Mouse (Mus musculus) cerebellum, adult 18-20 months (tissue): ENCODE data around the gene Cfap45.
A peak's percentile ranks its signal among the peaks of the same experiment; 100 is the strongest.

Source experiments
- DNase-seq, 2 experiments: peaks; one replicate each; pipeline ENCODE4 v3.0.0; 2021

Cfap45 gene

DNA sequence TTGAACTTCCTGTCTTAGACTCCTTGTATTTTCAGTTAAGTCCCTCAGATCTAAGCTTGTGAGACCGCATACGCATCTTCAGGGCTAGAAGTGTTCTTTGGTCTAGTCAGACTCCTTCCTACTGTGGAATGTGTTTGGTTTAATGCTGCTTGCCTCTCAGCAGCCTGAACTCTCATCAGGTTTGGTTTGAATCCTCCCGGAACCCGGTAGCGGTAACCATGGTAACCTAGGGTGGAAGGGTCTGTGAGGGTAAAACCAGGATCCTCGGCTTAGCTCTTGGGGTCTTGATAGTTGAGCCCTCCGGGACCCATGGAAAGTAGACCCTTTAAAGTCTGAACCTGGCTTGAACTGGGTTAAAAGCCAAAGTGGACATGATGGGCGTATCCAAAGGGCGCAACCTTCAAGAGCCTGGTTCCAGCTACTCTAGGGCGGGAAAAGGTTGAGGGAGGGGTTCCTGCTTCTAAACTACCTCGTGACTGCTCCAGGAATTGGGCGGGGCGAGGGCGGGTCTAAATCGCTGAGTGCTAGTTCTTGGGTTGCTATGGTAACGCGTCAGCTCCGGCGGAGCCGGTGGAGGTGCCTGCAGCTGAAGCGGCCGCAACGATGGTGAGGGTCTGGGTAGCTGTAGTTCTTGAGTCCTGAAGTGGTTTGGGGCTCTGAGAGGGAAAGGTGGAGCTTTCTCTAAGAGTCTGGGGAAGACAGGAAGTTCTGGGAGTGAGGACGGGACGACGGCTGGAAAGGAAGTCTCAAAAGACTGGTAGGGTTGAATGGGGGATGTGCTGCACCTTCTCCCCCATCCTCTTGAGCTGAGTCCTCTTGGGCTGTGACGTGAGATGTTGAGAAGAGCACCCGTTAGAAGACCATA, at the start of gene Cfap45:
TSS of gene Cfap45 (plus strand) at position 226 of the 865 bp plus-strand sequence.
- DNase-seq, result no peak

DNA sequence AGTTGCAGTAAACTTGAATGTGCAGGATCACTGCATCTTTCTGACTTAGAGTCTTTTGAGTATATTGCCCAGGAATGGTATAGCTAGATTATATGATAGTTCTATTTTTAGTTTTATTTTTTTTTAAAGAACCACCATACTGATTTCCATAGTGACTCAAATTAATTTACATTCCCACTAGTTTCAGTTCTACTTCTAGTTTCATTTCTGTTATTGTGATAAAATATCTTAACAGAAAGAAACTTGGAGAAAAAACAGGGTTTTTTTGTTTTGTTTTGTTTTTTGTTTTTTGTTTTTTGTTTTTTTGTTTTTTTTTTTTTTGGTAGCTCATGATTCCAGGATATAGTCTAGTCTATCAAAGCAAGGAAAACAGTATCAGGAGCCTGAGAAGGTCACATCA, 47.7 kb upstream of the Cfap45 start:
- no peak for DNase-seq

DNA sequence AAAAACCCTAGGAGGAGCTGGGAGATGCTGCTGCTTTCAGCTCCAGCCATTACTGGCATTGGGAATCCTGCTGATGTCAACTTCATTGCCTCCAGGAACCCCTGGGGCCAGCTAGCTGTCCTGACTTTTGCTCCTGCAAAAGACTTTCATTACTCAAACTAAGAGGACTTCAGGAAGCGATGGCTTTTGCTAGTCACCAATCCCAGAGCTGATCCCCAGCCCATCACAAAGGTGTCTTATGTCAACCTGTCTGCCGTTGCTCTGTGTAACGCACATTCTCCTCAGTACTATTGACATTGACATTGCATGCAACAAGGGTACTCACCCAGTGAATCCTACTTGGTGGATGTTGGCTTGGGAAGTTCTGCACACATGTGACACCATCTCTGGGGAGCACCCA, 46.4 kb upstream of the Cfap45 start:
- no peak for DNase-seq

DNA sequence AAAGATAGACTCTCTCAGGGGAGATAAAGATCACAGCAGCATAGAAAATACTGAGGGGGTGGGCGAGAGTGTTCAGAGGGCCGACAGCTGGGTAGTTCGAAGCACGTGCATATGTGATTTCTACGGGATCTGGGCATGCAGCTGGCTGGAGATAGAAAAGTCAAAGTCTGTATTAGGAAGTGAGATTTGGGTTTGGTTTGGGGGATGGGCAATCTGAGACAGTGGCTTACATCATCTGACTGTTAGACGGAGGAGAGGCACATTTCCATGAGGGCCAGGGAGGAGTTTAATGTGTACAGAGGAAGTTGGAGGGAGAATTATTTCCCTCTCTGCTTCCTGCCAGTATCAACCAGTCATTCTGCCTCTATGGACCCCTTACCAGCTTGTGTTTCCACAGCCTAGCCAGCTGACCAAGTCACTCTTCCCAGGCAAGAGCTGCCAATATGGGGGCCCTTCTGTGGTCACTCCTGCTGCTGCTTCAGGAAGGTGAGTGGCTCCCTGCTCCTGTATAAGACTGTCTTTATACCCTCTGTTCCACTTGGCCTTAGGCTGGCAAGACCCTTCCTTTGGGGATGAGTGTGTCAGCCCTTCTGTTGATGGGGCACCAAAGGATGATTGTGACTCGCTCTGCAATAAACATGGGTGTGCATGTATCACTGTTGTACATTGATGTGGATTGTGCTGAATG, 45.4 kb upstream of the Cfap45 start, which contains the start of gene Slamf9:
TSS of gene Slamf9 (plus strand) at position 305 of the 688 bp plus-strand sequence.
- DNase-seq, result no peak

DNA sequence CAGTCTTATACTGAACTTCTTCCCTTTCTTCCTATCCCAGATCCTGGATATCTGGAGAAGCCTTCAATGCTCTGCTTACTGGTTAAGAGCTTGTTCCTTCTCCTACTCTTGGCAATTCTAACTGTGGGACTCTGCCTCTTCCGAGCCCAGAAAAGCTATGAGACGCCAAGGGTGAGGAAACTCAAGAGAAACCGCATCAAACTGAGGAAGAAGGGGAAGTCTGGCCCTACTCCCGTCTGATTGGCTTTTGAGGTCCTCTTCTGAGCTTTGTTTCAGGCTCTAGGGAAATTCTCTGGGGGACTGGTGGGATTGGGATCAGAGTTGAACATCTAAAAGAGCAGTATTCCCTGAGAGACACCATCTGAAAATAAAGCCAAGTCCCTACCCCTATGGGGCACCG, 42.6 kb upstream of the Cfap45 start:
- DNase-seq, result no peak

DNA sequence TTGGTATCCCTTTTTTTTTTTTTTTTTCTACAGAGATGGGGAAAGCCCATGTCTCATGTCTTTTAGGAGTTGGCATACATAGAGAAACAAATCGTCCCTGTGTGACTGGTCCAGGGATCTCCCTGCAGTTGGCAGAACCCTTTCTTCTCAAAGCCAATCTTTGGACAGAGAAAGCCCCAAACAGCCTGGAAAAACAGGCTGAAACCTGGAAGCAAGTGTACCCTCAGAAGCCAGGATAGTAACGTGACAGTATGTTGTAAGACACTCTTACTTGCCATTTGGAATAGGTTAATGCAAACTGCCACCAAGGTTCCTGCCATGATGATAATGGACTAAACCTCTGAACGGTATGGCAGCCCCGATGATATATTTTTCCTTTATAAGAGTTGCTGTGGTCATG, 40.2 kb upstream of the Cfap45 start:
- DNase-seq, result no peak

DNA sequence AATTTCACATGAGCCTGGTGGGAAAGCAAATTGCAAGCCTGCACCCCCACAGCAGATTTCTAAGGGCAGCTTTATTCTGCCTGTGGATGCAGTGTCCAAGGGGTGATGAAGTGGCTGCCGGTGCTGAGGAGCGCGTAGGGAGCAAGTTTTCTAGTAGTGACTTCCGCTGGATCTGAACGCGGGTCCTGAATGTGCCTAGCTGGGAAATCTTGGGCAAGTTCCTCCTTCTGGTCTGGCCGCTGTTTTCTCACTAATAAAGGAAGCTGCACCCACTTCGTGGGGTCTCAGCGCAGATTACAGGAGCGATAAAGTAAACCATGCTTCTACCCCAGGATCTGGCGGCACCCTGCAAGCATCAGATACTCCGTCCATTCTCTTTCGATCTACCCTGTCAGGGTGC, 39.5 kb upstream of the Cfap45 start:
- no peak for DNase-seq

DNA sequence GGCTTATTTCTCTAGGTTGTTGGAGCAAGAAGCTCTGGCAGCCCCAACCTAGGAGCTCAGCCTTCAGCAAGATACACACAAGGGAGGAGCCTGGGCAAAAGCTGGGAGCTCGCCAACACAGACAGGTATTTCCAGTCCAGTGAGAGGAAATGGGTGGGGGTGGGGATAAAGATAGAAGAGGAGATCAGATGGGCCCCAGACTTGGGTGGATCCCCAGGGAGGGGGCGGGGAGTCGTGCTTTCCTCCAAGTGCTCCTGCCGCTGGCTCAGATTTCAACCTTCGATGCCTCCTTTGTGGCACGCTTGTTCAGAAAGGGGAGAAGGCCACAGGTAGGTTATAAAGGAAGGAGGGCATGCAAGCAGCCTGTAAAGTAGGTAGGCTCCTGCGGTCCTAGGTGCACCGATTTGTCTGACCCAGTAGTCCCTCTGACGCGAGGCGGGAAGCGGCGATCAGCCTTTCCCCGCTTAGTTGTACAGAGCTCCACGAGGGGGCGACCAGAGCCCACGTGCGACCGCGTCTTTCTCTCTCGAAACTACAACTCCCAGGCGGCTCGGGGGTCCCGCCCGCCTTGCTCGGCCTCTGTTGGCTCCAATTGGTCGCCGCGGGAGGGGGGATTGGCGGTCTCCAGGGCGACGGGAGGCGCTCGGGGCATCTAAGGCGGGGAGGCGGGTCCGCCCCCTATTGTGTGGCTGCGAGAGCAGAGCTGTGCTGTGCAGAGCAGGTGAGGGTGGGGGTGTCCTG, 38.9 kb upstream of the Cfap45 start, which contains the start of gene Igsf9:
TSS of gene Igsf9 (plus strand) at position 249 of the 741 bp plus-strand sequence.
- DNase-seq, result peak; percentile 75 to 77

DNA sequence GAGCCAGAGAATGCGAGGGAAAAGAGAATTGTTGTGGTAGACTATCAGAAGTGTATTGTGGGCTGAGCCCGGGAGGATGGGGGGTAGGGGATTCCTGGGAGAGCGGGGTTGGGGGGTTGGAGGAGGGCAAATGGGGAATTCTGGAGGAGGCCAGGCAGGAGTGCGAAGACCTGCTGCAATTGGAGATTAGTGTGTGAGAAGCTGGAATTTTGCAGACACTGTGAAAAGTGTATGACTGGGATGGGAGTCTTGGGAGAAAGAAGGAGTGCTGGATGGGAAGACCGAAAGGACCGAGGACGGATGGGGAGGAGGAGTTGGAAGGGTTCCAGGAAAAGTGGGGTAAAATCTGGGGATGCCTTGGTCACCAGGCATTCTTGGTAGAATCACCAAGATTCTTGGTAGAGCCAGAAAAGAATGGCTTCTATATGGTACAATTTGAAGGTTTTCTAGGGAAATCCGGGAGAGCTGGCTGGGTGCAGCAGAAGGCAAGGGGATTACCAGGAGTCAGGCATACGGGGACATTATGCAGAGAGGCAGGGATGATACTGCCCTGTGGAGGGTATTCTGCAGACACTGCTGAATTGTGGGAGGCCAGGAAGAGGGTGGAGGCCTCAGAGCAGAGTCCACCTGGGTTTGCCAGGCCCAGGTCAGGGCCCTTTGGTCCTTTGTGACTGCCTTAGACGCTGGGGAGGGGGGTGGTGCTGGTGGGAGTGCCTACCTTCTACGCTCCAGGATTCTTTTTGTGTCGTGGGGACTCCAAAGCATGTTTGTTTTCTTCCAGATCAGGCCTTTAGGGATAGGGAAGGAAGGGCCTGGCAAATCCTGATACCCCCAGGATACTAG, 37.9 kb upstream of the Cfap45 start:
- DNase-seq, result no peak

DNA sequence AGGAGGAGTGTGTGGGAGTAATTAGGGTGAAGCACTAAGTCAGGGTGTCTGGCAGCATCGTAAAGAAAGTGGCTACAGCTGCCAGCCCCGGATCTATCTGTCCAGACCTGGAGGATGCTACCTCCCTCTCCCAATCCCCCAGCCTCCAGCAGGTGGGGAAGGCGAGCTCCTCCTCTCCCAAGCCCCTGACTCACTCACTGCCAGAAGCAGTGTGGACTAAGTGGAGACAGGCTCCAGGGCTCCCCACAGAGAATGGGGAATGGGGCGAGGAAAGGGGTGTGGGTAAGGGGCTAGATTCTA, 37.3 kb upstream of the Cfap45 start:
- DNase-seq, result no peak

DNA sequence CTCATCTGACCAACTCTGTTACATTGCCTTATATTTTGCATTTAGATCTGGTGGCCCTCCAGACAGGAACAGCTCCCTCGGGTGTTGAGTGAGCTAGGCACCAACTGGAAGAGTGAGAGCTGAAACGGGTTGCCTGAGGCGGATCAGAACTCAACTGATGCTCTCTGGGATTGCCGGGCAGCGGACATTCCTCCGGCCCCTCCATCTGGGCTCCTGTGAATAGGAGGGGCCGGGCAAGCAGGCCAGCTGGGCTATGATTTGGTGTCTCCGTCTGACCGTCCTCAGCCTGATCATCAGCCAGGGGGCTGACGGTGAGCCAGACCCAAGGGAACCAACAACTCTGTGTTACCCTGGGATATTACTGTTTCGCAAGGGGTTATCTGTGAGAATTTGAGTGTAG, 36.4 kb upstream of the Cfap45 start:
- no peak for DNase-seq

DNA sequence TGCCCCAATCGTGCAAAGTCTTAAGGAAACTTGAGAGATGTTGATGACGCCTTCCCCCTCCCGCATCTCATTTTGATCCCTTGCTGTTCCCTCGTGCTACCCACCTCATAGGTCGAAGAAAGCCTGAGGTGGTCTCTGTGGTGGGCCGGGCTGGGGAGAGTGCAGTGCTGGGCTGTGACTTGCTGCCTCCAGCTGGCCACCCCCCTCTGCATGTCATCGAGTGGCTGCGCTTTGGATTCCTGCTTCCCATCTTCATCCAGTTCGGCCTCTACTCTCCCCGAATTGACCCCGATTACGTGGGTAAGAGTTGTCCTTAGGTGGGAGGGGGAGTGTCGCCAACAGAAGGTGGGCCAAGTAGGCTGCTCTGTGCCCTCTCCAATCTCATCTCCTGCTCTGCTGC, 35.9 kb upstream of the Cfap45 start:
- no peak for DNase-seq

DNA sequence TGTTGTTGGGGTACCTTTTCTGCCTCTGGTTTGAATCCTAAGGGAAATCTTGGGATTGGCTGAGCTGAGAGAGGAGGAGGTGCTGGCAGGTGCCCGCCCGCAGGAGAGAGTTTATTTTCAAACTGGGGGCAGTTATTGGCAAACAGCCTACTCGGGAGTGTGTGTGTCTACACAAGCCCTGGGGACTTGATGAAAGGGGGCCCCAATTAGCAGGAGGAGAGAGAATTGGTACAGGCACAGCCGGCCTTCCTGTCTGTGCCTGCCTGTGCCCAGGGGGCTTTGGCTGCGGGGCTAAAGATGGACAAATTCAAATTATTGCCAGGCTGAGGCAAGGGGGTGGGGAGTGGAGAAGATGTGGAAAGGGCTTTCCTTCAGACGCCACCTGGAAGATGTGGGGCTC, 34.8 kb upstream of the Cfap45 start:
- DNase-seq, result no peak

DNA sequence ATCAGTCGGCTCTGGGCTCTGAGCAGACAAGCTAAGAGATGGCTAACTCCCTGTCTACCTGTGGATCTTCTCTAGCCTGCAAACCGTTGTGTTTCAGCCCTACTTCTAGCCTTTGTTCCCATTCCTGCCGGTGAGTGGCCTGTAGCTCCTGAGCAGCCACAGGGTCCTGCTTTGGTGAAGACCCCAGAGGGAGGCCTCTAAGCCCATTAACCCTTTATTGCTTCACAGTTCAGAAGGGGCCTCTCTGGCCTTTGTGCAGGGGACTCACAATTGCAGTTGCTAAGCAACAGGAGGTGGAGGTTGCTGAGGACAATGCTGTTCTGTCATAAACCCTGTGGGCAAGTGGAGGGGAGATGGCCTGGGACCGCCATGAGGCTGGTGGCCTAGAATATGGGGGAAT, 34.4 kb upstream of the Cfap45 start:
- no peak for DNase-seq

DNA sequence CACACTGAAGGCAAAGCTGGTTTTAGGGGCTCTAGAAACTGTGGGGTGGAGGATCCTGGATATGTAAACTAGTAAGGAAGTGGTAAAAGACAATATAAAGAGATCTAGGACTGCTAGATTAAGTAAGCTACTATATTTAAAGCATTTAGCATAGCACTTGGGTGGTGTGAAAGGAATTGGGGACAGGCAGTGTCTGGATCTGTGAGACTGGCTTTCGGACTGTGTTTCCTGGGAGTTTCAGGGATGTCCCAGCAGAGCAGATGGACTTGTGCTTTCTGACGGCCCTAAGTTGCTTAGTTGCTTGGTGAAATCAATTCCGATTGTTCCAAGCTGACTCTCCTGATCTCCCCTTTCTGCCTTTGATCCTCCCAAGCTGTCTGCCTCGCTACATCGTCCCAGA, 34.0 kb upstream of the Cfap45 start:
- no peak for DNase-seq

DNA sequence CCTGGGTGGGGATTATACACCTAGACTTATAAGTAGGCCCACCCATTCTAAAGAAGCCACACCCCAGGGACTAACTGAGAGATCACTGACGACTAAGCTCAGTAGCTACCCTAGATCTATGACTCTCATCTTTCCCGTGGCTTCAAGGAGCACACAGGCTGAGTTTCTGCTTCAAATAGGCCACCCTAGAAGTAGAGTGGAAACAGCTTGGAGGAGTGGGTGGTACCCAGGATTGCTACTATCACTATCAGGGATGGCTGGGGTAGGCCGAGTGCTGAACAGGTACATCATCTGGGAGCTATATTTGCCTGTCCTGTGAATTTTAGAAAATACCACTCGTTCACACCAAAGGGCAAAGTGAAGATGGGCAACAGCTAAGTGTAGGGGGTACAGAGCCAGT, 32.7 kb upstream of the Cfap45 start:
- no peak for DNase-seq

DNA sequence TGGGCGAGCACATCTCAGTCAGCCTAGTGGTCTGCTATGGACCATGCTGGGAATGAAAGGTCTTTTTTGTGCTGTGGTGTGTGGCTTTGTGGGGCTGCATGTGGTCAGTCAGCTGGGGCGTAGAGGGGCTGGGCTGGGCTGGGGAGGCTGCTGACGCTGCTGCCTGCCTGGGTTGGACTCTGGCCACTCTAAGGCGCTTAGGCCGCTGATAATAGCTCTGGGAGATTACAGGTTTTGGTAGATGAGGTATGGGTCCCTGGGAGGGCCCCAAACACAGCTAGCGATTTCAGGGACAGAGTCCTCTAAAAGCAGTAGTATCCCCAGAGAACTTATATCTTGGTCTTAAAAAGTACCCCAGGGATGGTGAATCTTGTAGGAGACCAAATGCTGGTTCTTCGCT, 31.8 kb upstream of the Cfap45 start:
- DNase-seq, result no peak

DNA sequence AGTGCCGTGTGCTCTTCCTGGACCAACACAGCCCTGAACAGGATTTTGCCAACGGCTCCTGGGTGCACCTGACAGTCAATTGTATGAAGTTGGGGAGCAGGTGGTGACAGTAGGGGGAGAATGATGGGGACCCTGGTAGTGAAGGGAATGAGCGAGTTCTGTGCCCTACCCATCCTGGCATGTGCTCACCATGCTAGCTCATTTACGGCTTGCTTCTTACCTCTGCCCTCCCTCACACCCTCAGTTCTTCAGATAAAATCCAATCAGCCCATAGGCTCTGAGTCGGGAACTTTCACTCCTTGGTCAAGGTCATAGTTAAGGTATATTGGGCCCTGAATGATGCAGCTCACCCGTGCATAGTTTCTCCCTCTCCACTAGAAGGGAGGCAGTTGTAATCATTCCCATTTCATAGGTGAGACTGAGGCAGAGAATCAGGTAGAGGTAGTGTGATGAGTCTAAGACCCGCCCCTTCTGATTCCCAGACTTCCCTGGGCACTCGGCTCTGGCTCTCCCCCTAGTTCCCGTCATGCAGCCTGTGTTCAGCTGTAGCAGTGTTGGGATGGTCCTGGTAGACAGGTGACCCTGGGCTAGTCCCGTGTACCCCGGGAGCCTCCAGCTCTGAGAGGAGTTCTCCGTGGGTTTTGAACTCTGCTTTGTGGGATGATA, 30.9 kb upstream of the Cfap45 start:
- no peak for DNase-seq

DNA sequence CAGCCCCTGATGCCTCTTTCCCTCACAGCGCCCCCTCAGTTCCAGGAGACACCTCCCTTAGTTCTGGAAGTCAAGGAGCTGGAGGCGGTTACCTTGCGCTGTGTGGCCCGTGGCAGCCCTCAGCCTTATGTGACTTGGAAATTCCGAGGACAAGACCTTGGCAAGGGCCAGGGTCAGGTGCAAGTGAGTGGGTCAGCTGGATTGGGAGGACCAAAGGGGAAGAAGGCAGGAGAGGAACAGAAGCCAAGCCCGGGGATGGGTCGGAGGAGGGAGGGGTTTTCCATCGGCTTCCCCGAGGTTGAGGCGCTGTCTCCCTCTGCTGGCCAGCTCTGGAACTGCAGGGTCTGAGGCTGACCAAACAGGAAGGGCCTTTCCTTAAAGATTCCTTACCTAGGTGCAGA, 30.3 kb upstream of the Cfap45 start:
- peak; percentile 82 to 89 for DNase-seq

DNA sequence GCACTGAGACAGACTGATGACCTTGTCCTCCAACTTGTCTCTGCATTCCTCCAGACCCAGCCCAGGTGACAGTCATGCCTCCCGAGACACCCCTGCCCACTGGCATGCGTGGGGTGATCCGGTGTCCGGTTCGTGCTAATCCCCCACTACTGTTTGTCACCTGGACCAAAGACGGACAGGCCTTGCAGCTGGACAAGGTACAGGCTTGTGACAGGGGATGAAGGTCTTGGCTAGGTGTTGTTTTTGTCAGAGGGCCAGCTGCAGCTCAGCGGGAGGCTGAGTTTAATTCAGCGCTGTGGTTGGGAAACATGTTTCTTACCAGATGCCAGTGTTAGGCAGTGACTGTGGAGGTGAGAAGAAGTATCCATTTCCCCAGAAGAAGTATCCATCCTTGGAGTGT, 28.6 kb upstream of the Cfap45 start:
- no peak for DNase-seq

DNA sequence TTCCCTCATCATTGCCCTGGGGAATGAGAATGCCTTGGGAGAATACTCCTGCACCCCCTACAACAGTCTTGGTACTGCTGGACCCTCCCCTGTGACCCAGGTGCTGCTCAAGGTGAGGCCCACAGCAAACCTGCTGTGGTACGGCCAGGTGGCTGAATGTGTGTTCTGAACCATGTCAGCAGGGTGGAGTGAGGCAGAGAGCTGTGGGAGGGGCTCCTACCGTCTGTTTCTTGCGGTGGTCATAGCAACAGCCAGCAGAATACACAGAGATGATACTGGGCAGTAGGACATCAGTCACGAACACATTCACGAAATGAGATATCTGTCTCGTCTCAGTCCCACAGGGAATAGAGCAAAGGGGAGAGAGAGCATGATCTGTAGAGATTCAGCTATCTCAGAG, 27.1 kb upstream of the Cfap45 start:
- DNase-seq, result no peak

DNA sequence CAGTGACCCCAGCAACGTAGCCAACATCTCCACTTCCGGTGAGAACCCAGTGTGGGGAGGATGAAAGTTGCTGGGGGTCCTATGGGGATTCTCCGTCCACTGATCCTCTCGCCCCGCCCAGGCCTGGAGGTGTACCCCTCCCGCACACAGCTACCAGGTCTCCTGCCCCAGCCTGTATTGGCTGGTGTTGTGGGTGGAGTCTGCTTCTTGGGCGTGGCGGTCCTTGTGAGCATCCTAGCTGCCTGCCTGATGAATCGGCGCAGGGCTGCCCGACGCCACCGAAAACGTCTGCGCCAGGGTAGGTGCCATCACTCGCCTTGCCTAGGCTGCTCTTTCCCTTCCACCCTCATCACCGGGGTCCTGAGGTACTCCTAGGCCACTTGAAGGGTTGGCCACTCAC, 24.6 kb upstream of the Cfap45 start:
- no peak for DNase-seq
